Mouse (Mus musculus) lung, postnatal 0 days (tissue): ENCODE results near the gene 1110008L16Rik. TPM values are rescaled to one million over a fixed set of nuclear protein-coding genes. Genes with fewer than 3 reads are reported as not detected.
"Not testable (repeated sequence)": the region's sequence is repeated elsewhere in the genome, so short reads cannot be mapped to it uniquely, and the experiment has no call there.

ENCODE experiments used
- ATAC-seq: fragments of 200-750 bp; cut with Nextera tagmentation; 2 replicates; pipeline ENCODE4 v1.8.0; 2017; ENCODE audit warnings: moderate library complexity
- DNase-seq: peaks from one replicate; pipeline ENCODE4 v3.0.0-alpha.2; 2016; ENCODE audit warnings: low spot score
- H3K27ac ChIP-seq: fragments of 300-500 bp; sonication (generic); 2 replicates; pipeline ENCODE4 v1.5.1; 2014; ENCODE audit warnings: antibody characterized with exemption, mild to moderate bottlenecking, low read length, mixed read lengths
- H3K27me3 ChIP-seq: fragments of 300-500 bp; sonication (generic); replicated peaks from 2 replicates; pipeline ENCODE4 v1.6.1; 2014; ENCODE audit warnings: low read length, mixed read lengths; ENCODE audit not compliant: insufficient read depth
- H3K36me3 ChIP-seq: fragments of 300-500 bp; sonication (generic); 2 replicates; pipeline ENCODE4 v1.6.1; 2014; ENCODE audit warnings: low read length, mixed read lengths; ENCODE audit not compliant: insufficient read depth
- H3K4me1 ChIP-seq: fragments of 300-500 bp; sonication (generic); 2 replicates; pipeline ENCODE4 v1.6.1; 2014; ENCODE audit warnings: antibody characterized with exemption, low read depth, low read length, mixed read lengths; ENCODE audit not compliant: insufficient read depth
- H3K4me2 ChIP-seq: fragments of 300-500 bp; sonication (generic); replicated peaks from 2 replicates; pipeline ENCODE4 v1.6.1; 2014; ENCODE audit warnings: low read depth, mild to moderate bottlenecking, low read length, moderate library complexity, mixed read lengths
- H3K4me3 ChIP-seq: fragments of 300-500 bp; sonication (generic); 2 replicates; pipeline ENCODE4 v1.5.1; 2014; ENCODE audit warnings: low read depth, low read length
- H3K9ac ChIP-seq: fragments of 300-500 bp; sonication (generic); replicated peaks from 2 replicates; pipeline ENCODE4 v1.6.1; 2014; ENCODE audit warnings: low read depth, mild to moderate bottlenecking
- H3K9me3 ChIP-seq: fragments of 300-500 bp; sonication (generic); 2 replicates; pipeline ENCODE4 v1.6.1; 2016; ENCODE audit warnings: low read length, mixed read lengths
- CTCF ChIP-seq: IDR thresholded peaks from 2 replicates; pipeline ENCODE4 v1.5.1; 2016; ENCODE audit warnings: antibody characterized with exemption, mild to moderate bottlenecking
- EP300 ChIP-seq: IDR thresholded peaks from 2 replicates; pipeline ENCODE4 v1.6.1; 2016; ENCODE audit warnings: antibody characterized with exemption, mild to moderate bottlenecking, control low read depth
- WGBS: fragments of 180-500 bp; shearing (Covaris S2); extraction: QIAGEN DNeasy Blood & Tissue Kit; methylation state at CpG from one replicate; pipeline ENCODE4 v1.1.7; 2014; 5-methylcytosine and 5-hydroxymethylcytosine counted together
- polyA plus RNA-seq: library from polyadenylated mRNA; unstranded; fragments of >200 nt; fragmentation: Nextera tagmentation; extraction: Ambion mirVana; gene quantifications from 2 replicates; pipeline ENCODE4 v1.2.1, GENCODE M21; 2015

The 1110008L16Rik gene
- polyA plus RNA-seq = 8.1 and 9.2 TPM in 2 replicates

DNA sequence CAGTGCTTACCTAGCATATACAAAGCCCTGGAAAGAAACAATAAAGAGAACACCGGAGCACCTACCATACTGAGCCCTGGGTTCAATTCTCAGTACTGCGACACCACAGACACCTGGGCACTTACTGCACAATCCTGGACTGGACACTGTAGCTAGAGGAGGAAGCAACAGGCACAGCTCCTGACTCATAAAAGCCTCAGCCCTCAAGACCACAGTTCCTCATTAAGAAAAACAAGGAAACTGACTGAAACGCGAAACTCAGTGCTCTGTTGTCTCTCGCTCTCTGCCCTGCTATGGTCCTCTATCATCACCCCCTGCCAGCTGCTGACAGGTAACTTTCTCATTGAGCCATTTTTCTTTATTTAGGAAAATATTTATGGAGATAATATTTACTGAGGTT is at the start of gene 1110008L16Rik:
Gene 1110008L16Rik, plus strand, starts transcription at position 242 of the 400 bp plus-strand sequence.
- Histone ChIP-seq H3K9ac (no peak within 1 kb of the TSS), H3K36me3 (peaks cover 24% of the 10 kb centered on the region), H3K4me2 (no peak within 1 kb of the TSS), H3K4me3 (no peak within 1 kb of the TSS), H3K4me1 (peaks cover 10% of the 10 kb centered on the region; the same call in 1 of the 2 replicates), H3K9me3 (no peaks in the 10 kb centered on the region), H3K27ac (no peak within 1 kb of the TSS), H3K27me3 (no peaks in the 10 kb centered on the region)
- no peak for ATAC-seq
- DNase-seq = peak; percentile 31
- TF ChIP-seq EP300 (no peak), CTCF (no peak)
- WGBS = 82% methylated on average over 5 of the region's 5 CpGs

DNA sequence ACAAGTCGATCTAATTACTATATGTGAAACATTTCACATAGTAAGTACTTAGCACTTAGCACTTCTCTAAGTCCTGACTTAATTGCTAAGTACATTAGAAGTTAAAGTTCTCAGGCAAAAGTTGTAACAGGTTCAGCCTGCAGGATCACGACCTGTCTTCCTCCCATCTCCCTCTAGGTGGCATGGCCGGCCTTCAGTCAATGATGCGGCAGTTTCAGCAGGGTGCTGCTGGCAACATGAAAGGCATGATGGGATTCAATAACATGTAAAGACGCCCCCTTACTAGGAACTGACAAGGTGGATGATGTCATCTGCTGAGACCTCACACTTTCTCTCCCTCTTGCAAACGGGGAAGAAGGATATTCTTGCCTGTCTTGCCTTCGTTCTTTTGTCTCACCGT is 37.4 kb upstream of the 1110008L16Rik start:
- not testable (repeated sequence) for H3K27ac ChIP-seq, H3K9ac ChIP-seq, H3K4me2 ChIP-seq, H3K4me1 ChIP-seq, H3K27me3 ChIP-seq, ATAC-seq, H3K9me3 ChIP-seq, H3K4me3 ChIP-seq, DNase-seq, H3K36me3 ChIP-seq
- no CpG with 5 or more reads among the region's 8 CpGs for WGBS

DNA sequence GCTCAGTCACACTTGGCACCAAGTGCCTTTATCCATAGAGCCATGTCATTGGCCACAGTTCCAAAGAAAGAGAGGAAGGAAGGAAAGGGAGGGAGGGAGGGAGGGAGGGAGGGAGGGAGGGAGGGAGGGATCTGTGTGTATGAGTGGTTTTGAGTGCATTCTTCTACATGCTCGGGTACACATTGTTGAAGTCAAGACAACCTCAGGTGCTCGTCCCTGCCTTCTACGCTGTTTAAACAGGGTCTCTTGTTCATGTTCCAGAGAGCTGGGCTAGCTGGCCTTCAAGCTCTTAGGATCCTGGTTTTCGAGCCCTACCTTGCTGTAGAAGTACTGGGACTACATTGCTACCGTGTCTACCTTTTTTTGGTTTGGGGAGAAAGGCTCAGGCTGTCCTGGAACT is 36.0 kb upstream of the 1110008L16Rik start:
- H3K4me3 ChIP-seq, H3K4me1 ChIP-seq, H3K9ac ChIP-seq, DNase-seq, H3K4me2 ChIP-seq, H3K27ac ChIP-seq, H3K9me3 ChIP-seq, H3K27me3 ChIP-seq, H3K36me3 ChIP-seq: not testable (repeated sequence)
- peak; percentile 87 for ATAC-seq
- no CpG with 5 or more reads among the region's 5 CpGs for WGBS

DNA sequence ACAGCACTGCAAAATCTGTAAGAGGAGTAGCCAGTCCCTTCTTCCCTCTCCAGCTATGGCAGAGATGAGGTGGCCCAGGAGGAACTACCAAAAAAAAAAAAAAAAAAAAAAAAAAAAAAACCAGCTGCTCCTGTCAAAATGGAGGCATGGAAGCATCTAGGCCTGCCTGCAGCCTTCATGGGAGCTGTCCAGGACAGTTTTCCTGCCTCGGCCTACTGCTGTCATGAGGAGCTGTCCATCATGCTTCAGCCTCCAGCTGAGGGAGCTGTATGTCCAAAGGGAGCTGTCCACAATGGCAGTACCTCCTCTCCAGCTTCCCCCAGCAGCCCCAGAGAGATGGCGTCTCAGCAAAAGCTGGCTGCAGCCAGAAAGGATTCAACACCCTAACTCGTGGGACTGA is 27.1 kb upstream of the 1110008L16Rik start:
- Histone ChIP-seq H3K4me1 (no peaks in the 10 kb centered on the region), H3K27me3 (no peaks in the 10 kb centered on the region), H3K4me2 (no peak overlapping the region), H3K9me3 (no peaks in the 10 kb centered on the region), H3K27ac (no peak overlapping the region), H3K9ac (no peak overlapping the region), H3K36me3 (no peaks in the 10 kb centered on the region), H3K4me3 (no peak overlapping the region)
- ATAC-seq = no peak
- TF ChIP-seq CTCF = no peak
- TF ChIP-seq EP300 = no peak
- WGBS = 72% methylated on average over 3 of the region's 3 CpGs
- no peak for DNase-seq

GRCm38 (mm10) chr12:55277583-55277982 is 21.8 kb upstream of the 1110008L16Rik start:
- not testable (repeated sequence) for H3K9ac ChIP-seq, ATAC-seq, H3K4me3 ChIP-seq, H3K9me3 ChIP-seq, H3K4me1 ChIP-seq, DNase-seq, H3K27ac ChIP-seq, H3K27me3 ChIP-seq, H3K4me2 ChIP-seq, H3K36me3 ChIP-seq
- WGBS = 86% methylated on average over 3 of the region's 6 CpGs

DNA sequence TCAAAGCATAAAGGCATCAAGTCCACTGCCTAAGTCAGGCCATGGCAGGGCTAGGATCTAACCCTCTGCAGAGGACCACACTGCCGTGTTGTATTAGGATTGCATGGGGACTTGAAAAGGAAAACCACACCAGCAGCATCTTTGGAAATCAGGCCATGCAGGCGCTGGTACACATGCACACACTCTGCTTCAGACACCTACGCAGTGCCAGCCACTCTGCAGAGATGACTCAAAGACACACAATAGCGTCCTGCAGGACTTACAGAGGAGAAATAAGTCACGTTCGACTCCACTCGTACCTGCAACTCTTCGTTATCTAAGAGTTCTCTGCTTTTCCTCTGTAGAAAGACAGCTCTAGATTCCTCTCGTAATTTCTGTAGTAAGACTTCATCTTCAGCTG is 1.3 kb upstream of the 1110008L16Rik start:
- Histone ChIP-seq H3K27ac (no peak overlapping the region), H3K9ac (no peak overlapping the region), H3K9me3 (no peaks in the 10 kb centered on the region), H3K4me1 (peaks cover 5% of the 10 kb centered on the region; the same call in 1 of the 2 replicates), H3K4me2 (no peak overlapping the region), H3K36me3 (peaks cover 29% of the 10 kb centered on the region), H3K4me3 (no peak overlapping the region), H3K27me3 (no peaks in the 10 kb centered on the region)
- 93% methylated on average over 9 of the region's 9 CpGs for WGBS
- TF ChIP-seq CTCF = no peak
- TF ChIP-seq EP300 = no peak
- no peak for DNase-seq
- no peak for ATAC-seq

GRCm38 (mm10) chr12:55300820-55301351 is 1.5 kb downstream of the 1110008L16Rik start:
- no peak overlapping the region for H3K4me3 ChIP-seq
- DNase-seq = no peak
- WGBS = 78% methylated on average over 3 of the region's 3 CpGs
- H3K27me3 ChIP-seq = no peaks in the 10 kb centered on the region
- peaks cover 10% of the 10 kb centered on the region; the same call in 1 of the 2 replicates for H3K4me1 ChIP-seq
- H3K9me3 ChIP-seq = no peaks in the 10 kb centered on the region
- H3K36me3 ChIP-seq = peaks cover 21% of the 10 kb centered on the region
- no peak overlapping the region for H3K4me2 ChIP-seq
- no peak for ATAC-seq
- no peak overlapping the region for H3K27ac ChIP-seq
- H3K9ac ChIP-seq = no peak overlapping the region
- TF ChIP-seq EP300 (no peak), CTCF (no peak)
